Mouse (Mus musculus) adrenal gland, adult 18-20 months (tissue): Measurements from ENCODE around the gene Cyp2d22. TPM values are rescaled to one million over a fixed set of nuclear protein-coding genes. Genes with fewer than 3 reads are reported as not detected.

ENCODE experiments used
- microRNA-seq, 2 experiments: library from miRNA; unstranded; fragments of <30 nt; microRNA quantifications; one replicate each; pipeline ENCODE4 v1.2.0; 2021; ENCODE audit warnings: borderline number of aligned reads in 2 of 2
- total RNA-seq, 2 experiments: library from RNA; stranded (reverse); gene quantifications; 1 replicate in 1 of 2; 2 replicates in 1 of 2; pipeline ENCODE4 v1.2.3; 2021

Gene Cyp2d22
- total RNA-seq, 2 experiments from 2014 or later, result 47.7 to 48.8 TPM

Small RNA genes lying within 50 kb of the gene (microRNA-seq; reads per million reads assigned to microRNA genes)
- gene Gm25990, result 0 reads per million in 2 experiments
- 0 reads per million in 2 experiments for gene Gm27331
- gene Mir7684, result 0 reads per million in 2 experiments

Other genes starting within 250 kb of the Cyp2d22 start
- gene Srebf2, start 233.1 kb downstream of the Cyp2d22 start, total RNA-seq, result 100 to 1,000 TPM in 1 of 2 experiments, 10 to 100 TPM in 1; 79.3 to 109 TPM
- under 1 TPM; 0.13 to 0.27 TPM for gene Shisa8, start 167.4 kb downstream of the Cyp2d22 start, total RNA-seq
- gene Tnfrsf13c, start 155.9 kb downstream of the Cyp2d22 start, total RNA-seq, result under 1 TPM; 0.16 to 0.17 TPM
- gene Cenpm, start 135.5 kb downstream of the Cyp2d22 start, total RNA-seq, result 1 to 10 TPM; 2.4 to 2.5 TPM
- gene 1500009C09Rik, start 127.9 kb downstream of the Cyp2d22 start, total RNA-seq, result under 1 TPM; 0.33 to 0.90 TPM
- gene Sept3, start 105.4 kb downstream of the Cyp2d22 start, total RNA-seq, result 1 to 10 TPM; 3.4 to 3.8 TPM
- gene Wbp2nl, start 81.3 kb downstream of the Cyp2d22 start, total RNA-seq, result not detected
- 10 to 100 TPM; 46.1 to 67.0 TPM for gene Naga, start 41.3 kb downstream of the Cyp2d22 start, total RNA-seq
- gene Pheta2, start 41.3 kb downstream of the Cyp2d22 start, total RNA-seq, result 1 to 10 TPM in 1 of 2 experiments, under 1 TPM in 1; 0.46 to 1.1 TPM
- 100 to 1,000 TPM; 173 to 178 TPM for gene Smdt1, start 41.3 kb downstream of the Cyp2d22 start, total RNA-seq
- 100 to 1,000 TPM; 512 to 543 TPM for gene Ndufa6, start 25.9 kb downstream of the Cyp2d22 start, total RNA-seq
- gene Cyp2d11, start 13.8 kb upstream of the Cyp2d22 start, total RNA-seq, result under 1 TPM in 1 of 2 experiments, not detected in 1; 0.63 TPM
- not detected for gene Cyp2d10, start 26.9 kb upstream of the Cyp2d22 start, total RNA-seq
- gene Cyp2d9, start 53.2 kb upstream of the Cyp2d22 start, total RNA-seq, result not detected
- gene Cyp2d12, start 174.8 kb upstream of the Cyp2d22 start, total RNA-seq, result not detected
- not detected for gene Cyp2d34, start 240.7 kb upstream of the Cyp2d22 start, total RNA-seq